Mouse (Mus musculus) heart, embryonic 11.5 days (tissue): ENCODE measurements around the gene Cfap54. TPM values are rescaled to one million over a fixed set of nuclear protein-coding genes. Genes with fewer than 3 reads are reported as not detected.

Experiments used
- ATAC-seq: fragments of 200-750 bp; cut with Nextera tagmentation; replicated peaks from 2 replicates; pipeline ENCODE4 v1.8.0; 2017; ENCODE audit warnings: moderate library complexity; ENCODE audit not compliant: insufficient number of reproducible peaks, low FRiP score, low TSS enrichment
- H3K27ac ChIP-seq: fragments of 300-500 bp; sonication (generic); 2 replicates; pipeline ENCODE4 v1.5.1; 2014; ENCODE audit warnings: mild to moderate bottlenecking, low read depth, low read length
- H3K27me3 ChIP-seq: fragments of 300-500 bp; sonication (generic); 2 replicates; pipeline ENCODE4 v1.6.1; 2014; ENCODE audit warnings: mild to moderate bottlenecking, low read length, mixed read lengths; ENCODE audit not compliant: control insufficient read depth, insufficient read depth
- H3K36me3 ChIP-seq: fragments of 300-500 bp; sonication (generic); 2 replicates; pipeline ENCODE4 v1.6.1; 2014; ENCODE audit warnings: mild to moderate bottlenecking, low read length, moderate library complexity, mixed read lengths; ENCODE audit not compliant: control insufficient read depth, insufficient read depth
- H3K4me1 ChIP-seq: fragments of 300-500 bp; sonication (generic); 2 replicates; pipeline ENCODE4 v1.6.1; 2014; ENCODE audit warnings: low read length; ENCODE audit not compliant: control insufficient read depth, insufficient read depth
- H3K4me2 ChIP-seq: fragments of 300-500 bp; sonication (generic); 2 replicates; pipeline ENCODE4 v1.6.1; 2014; ENCODE audit warnings: mild to moderate bottlenecking, moderate library complexity
- H3K4me3 ChIP-seq: fragments of 300-500 bp; sonication (generic); 2 replicates; pipeline ENCODE4 v1.5.1; 2014; ENCODE audit warnings: low read depth, low read length
- H3K9ac ChIP-seq: fragments of 300-500 bp; sonication (generic); 2 replicates; pipeline ENCODE4 v1.6.1; 2014; ENCODE audit warnings: mild to moderate bottlenecking, low read depth, low read length, moderate library complexity
- H3K9me3 ChIP-seq: fragments of 300-500 bp; sonication (generic); replicated peaks from 2 replicates; pipeline ENCODE4 v1.6.1; 2016; ENCODE audit warnings: low read length; ENCODE audit not compliant: control insufficient read depth
- WGBS: fragments of 180-500 bp; shearing (Covaris S2); extraction: QIAGEN DNeasy Blood & Tissue Kit; methylation state at CpG from one replicate; pipeline ENCODE4 v1.1.7; 2014; ENCODE audit not compliant: insufficient replicate concordance; 5-methylcytosine and 5-hydroxymethylcytosine counted together
- polyA plus RNA-seq: library from polyadenylated mRNA; unstranded; fragments of >200 nt; fragmentation: Nextera tagmentation; extraction: Ambion mirVana; gene quantifications from 2 replicates; pipeline ENCODE4 v1.2.1, GENCODE M21; 2014

Cfap54 gene
- polyA plus RNA-seq, 1 experiment from 2014 or later, result 0.37 TPM

DNA sequence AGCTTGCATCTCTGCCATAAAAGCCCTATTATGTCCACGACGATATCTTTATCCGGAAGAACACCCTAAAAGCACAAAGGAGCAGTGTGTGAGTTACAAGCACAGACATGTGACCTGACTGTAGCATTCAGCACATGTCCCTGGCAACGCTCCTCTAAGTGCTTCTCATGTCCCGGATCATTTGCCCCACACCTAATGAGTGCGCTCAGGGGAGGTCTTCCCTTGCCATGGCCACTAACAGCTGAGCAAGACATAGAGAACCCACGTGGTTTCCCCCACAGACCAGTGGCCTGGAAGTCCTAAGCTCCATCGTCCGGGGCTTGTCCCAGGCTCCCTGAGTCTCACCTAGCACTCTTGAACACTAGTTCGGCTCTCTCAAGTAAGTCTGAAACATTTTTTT lies 45.9 kb downstream of the Cfap54 start:
- Histone ChIP-seq H3K4me2 (no peak overlapping the region), H3K9ac (no peak overlapping the region), H3K27me3 (no peaks in the 10 kb centered on the region), H3K4me3 (no peak overlapping the region), H3K4me1 (no peaks in the 10 kb centered on the region), H3K27ac (no peak overlapping the region), H3K36me3 (no peaks in the 10 kb centered on the region), H3K9me3 (no peaks in the 10 kb centered on the region)
- WGBS, result 67% methylated on average over 10 of the region's 10 CpGs
- no peak for ATAC-seq

DNA sequence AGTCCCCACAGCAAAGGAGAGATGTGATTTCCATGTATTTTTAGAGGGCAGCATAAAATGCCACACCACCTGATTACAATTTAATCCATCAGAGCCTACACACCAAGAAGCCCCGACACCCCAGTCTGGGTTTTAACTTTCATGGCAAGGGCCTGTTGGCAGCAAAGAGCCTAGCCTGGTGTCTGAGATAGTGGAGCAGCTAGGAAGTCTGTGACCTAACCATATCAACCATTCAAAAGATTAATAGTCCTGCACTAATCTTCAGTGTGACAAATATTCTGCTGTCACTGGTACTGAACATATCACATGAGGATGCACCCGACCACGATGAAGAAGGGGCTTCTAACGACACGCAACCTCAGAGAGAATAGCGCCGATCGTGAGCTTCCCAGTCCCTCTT lies 58.1 kb downstream of the Cfap54 start:
- Histone ChIP-seq H3K36me3 (no peaks in the 10 kb centered on the region), H3K4me2 (no peak overlapping the region), H3K9ac (no peak overlapping the region), H3K9me3 (no peaks in the 10 kb centered on the region), H3K4me3 (no peak overlapping the region), H3K4me1 (no peaks in the 10 kb centered on the region), H3K27ac (no peak overlapping the region), H3K27me3 (no peaks in the 10 kb centered on the region)
- 75% methylated on average over 8 of the region's 8 CpGs for WGBS
- no peak for ATAC-seq

DNA sequence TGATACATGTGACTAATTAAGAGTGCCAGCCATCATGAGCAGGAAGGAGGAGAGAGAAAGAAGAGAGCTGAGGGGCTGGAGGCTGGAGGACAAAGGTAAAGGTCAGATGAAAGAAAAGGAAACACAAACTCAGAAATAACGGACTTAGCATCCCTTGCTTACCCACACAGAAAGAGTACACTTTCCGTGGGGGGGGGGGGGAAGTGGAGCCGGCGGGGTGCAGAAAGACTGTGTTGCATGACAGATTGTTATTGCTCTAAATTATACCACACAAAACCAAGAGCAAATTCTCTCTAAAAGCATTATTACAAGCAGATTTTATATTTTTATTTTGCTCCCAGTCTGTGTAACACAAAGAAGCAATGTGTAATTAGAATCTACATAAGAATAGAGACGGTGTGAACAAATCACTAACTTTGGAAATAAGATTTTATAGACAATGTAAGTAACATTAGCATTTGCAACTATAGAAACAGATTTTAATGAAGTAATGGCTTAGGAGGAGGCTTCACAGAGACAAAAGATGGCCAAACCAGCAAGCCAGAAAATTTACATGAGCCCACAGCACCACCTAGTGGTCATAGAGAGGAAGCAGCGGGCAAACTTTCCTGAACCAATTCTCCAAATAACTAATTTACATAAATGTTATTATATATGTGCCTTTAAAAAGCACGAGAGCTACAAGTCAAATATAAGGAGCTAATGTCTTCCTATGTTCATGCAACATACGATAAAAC lies 67.2 kb downstream of the Cfap54 start:
- no peak overlapping the region for H3K27ac ChIP-seq
- H3K9me3 ChIP-seq, result no peaks in the 10 kb centered on the region
- ATAC-seq, result no peak
- no peak overlapping the region for H3K4me3 ChIP-seq
- no peaks in the 10 kb centered on the region for H3K27me3 ChIP-seq
- no peaks in the 10 kb centered on the region for H3K4me1 ChIP-seq
- 51% methylated on average over 8 of the region's 8 CpGs for WGBS
- H3K36me3 ChIP-seq, result no peaks in the 10 kb centered on the region
- H3K9ac ChIP-seq, result no peak overlapping the region
- no peak overlapping the region for H3K4me2 ChIP-seq

DNA sequence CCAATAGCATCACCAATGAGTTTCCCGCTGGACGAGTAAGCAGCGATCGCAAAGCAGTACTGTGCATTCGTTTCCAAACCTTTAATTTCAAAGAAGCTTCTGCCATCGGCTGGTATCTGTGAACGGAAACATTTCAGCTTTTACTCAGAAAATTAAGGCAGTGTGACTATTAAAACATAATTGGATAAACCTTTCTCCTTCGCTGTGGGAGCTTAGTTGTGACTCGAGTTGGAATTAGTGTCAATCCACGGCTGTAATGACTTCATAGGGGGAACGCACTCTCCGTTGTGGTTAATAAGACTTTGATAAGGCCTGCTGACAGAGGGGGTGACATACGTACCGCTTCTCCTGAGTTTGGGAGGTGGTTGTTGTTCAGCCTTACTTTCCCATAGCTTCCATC lies 70.3 kb downstream of the Cfap54 start:
- no peaks in the 10 kb centered on the region for H3K9me3 ChIP-seq
- no peaks in the 10 kb centered on the region for H3K4me1 ChIP-seq
- ATAC-seq, result no peak
- no peak overlapping the region for H3K9ac ChIP-seq
- WGBS, result 80% methylated on average over 14 of the region's 14 CpGs
- H3K4me3 ChIP-seq, result no peak overlapping the region
- no peaks in the 10 kb centered on the region for H3K27me3 ChIP-seq
- H3K4me2 ChIP-seq, result no peak overlapping the region
- H3K36me3 ChIP-seq, result no peaks in the 10 kb centered on the region
- H3K27ac ChIP-seq, result no peak overlapping the region

DNA sequence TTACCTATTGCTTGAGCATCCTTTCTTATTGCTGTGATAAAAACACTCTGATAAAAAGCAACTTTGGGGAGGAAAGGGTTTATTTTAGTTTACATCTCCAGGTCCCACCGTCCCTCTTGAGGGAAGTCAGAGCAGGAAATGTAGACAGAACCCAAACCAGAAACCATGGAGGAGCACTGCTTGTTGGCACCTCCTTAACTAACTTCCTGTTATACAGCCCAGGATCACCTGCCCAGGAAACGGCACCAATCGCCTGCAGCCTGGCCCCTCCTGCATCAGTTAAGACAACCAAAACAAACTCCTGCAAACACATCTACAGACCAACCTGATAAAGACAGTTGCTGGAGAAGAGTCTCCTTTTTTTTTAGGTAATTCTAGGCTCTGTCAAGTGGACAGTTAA lies 74.4 kb downstream of the Cfap54 start:
- Histone ChIP-seq H3K36me3 (no peaks in the 10 kb centered on the region), H3K4me1 (no peaks in the 10 kb centered on the region), H3K9me3 (no peaks in the 10 kb centered on the region), H3K27me3 (no peaks in the 10 kb centered on the region), H3K4me3 (no peak overlapping the region), H3K4me2 (no peak overlapping the region), H3K27ac (no peak overlapping the region), H3K9ac (no peak overlapping the region)
- 40% methylated on average over 3 of the region's 3 CpGs for WGBS
- no peak for ATAC-seq

DNA sequence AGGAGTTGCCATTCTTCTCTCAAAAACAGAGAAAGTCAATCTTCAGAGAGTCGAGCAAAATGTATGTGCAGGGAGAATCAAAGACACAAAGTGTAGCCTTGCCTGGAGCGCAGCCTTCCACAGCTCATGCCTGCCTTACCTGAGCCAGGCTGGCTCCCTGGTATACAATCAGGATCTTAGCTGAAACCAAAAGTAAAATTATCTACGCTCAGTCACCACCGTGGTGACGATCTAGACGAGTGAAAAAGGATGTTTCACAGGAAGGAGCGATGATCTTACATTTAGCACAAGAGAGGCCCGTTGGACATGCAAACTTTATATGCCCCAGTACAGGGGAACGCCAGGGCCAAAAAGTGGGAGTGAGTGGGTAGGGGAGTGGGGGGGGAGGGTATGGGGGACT lies 75.0 kb downstream of the Cfap54 start:
- Histone ChIP-seq H3K9ac (no peak overlapping the region), H3K36me3 (no peaks in the 10 kb centered on the region), H3K4me2 (no peak overlapping the region), H3K9me3 (no peaks in the 10 kb centered on the region), H3K27me3 (no peaks in the 10 kb centered on the region), H3K4me1 (no peaks in the 10 kb centered on the region), H3K4me3 (no peak overlapping the region), H3K27ac (no peak overlapping the region)
- no peak for ATAC-seq
- 70% methylated on average over 9 of the region's 9 CpGs for WGBS

DNA sequence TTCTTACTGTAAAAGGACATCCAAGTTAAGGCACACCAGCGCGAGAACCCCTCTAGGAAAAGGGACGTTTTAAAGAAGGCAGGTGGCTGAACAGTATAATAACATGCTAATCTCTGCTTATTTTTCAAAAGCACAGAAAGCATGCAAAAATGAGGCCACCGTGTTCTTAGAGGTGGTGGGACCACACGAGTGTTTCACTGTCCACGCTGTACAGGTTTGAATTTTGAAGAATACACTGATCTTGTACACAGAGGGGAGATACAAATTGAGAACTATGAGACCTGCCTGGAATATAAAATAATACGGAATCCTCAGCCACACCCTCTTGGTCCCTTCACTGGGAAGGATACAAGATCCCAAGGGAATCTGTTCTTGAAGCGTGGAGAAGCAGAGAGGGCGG lies 82.9 kb downstream of the Cfap54 start:
- no peak overlapping the region for H3K4me3 ChIP-seq
- H3K36me3 ChIP-seq, result no peaks in the 10 kb centered on the region
- no peak overlapping the region for H3K9ac ChIP-seq
- ATAC-seq, result no peak
- 82% methylated on average over 9 of the region's 9 CpGs for WGBS
- H3K27ac ChIP-seq, result no peak overlapping the region
- H3K9me3 ChIP-seq, result no peaks in the 10 kb centered on the region
- H3K27me3 ChIP-seq, result no peaks in the 10 kb centered on the region
- H3K4me1 ChIP-seq, result no peaks in the 10 kb centered on the region
- H3K4me2 ChIP-seq, result no peak overlapping the region

DNA sequence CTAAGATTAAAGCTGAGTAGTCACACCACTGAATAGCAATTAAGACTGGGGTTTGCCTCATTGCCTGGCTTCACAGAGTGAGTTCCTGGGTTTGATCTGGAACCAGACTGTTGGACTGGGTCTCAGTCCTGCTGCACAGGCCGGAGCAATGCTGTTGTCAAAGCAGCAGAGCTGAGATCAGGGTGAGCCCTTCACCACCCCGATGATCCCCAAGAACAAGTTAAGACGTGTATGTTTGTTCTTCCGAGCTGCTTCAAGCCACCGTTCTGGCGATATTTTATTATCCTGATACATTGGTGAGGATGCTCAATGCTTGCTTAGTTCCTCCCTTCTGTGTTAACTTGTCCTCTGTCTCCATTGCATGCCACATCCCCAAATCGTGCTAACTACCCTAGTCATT lies 86.2 kb downstream of the Cfap54 start:
- ATAC-seq, result no peak
- no peak overlapping the region for H3K27ac ChIP-seq
- 80% methylated on average over 7 of the region's 7 CpGs for WGBS

DNA sequence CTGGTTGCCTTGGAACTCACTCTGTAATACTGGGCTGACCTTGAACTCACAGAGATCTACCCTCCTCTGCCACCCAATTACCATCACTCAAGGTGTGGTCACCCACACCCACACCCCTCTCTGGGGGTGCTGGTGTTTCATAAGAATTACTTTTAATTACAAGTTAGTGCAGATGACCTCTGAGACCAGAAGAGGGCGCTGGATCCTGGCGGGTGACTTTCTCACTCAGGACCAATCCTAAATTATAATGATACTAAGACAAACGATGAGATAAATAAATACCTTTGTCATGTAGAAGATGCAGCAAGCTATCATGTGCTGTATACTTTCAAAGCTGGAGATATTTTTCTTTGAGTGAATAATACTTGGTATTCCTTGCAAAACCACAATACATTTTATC lies 87.1 kb downstream of the Cfap54 start:
- Histone ChIP-seq H3K9ac (no peak overlapping the region), H3K9me3 (no peaks in the 10 kb centered on the region), H3K27me3 (no peaks in the 10 kb centered on the region), H3K36me3 (no peaks in the 10 kb centered on the region), H3K4me2 (no peak overlapping the region), H3K4me3 (no peak overlapping the region), H3K27ac (no peak overlapping the region), H3K4me1 (no peaks in the 10 kb centered on the region)
- WGBS, result 44% methylated on average over 3 of the region's 3 CpGs
- ATAC-seq, result no peak

More for the DNA sequence above, 86.2 kb downstream of the Cfap54 start:
- Histone ChIP-seq H3K4me3 (no peak overlapping the region), H3K9ac (no peak overlapping the region), H3K27me3 (no peaks in the 10 kb centered on the region), H3K4me2 (no peak overlapping the region), H3K36me3 (no peaks in the 10 kb centered on the region), H3K9me3 (no peaks in the 10 kb centered on the region), H3K4me1 (no peaks in the 10 kb centered on the region)
